Mouse (Mus musculus) adrenal gland, postnatal 14 days (tissue): ENCODE measurements around the gene Pom121l12. TPM values are rescaled to one million over a fixed set of nuclear protein-coding genes. Genes with fewer than 3 reads are reported as not detected.

Source experiments
- DNase-seq: peaks from one replicate; pipeline ENCODE4 v3.0.0; 2021; ENCODE audit warnings: mixed read lengths
- long read RNA-seq, 2 experiments: library from polyadenylated mRNA; stranded (forward); transcript quantifications; one replicate each; pipeline ENCODE4 v2.0.0; 2021
- total RNA-seq: library from RNA; stranded (reverse); gene quantifications from 2 replicates; pipeline ENCODE4 v1.2.3, GENCODE M21; 2021

The Pom121l12 gene
- total RNA-seq, result not detected in 2 replicates
- long read RNA-seq, experiment 1, result 0 reads
- long read RNA-seq, experiment 2, result 0 reads

- no peak for DNase-seq
Measured at GRCm38 (mm10) chr11:14598976-14599375, at the start of gene Pom121l12. TSS of gene Pom121l12 (plus strand) at chr11:14599276.

GRCm38 (mm10) chr11:14611859-14612258 is 12.8 kb downstream of the Pom121l12 start:
- DNase-seq, result no peak
